Mouse (Mus musculus) midbrain, embryonic 16.5 days (tissue): Measurements from ENCODE around the gene Atp6v0e. TPM values are rescaled to one million over a fixed set of nuclear protein-coding genes. Genes with fewer than 3 reads are reported as not detected.

Experiments
- ATAC-seq: fragments of 200-750 bp; cut with Nextera tagmentation; 2 replicates; pipeline ENCODE4 v1.8.0; 2017; ENCODE audit warnings: moderate TSS enrichment
- H3K27ac ChIP-seq: fragments of 300-500 bp; sonication (generic); 2 replicates; pipeline ENCODE4 v1.5.1; 2014; ENCODE audit warnings: mild to moderate bottlenecking, low read length, mixed read lengths
- H3K27me3 ChIP-seq: fragments of 300-500 bp; sonication (generic); 2 replicates; pipeline ENCODE4 v1.6.1; 2014; ENCODE audit warnings: low read depth, low read length, mixed read lengths; ENCODE audit not compliant: control insufficient read depth, insufficient read depth
- H3K36me3 ChIP-seq: fragments of 300-500 bp; sonication (generic); 2 replicates; pipeline ENCODE4 v1.6.1; 2014; ENCODE audit warnings: mild to moderate bottlenecking, low read length, moderate library complexity, mixed read lengths; ENCODE audit not compliant: control insufficient read depth, insufficient read depth
- H3K4me1 ChIP-seq: fragments of 300-500 bp; sonication (generic); 2 replicates; pipeline ENCODE4 v1.6.1; 2014; ENCODE audit warnings: mild to moderate bottlenecking, low read length, mixed read lengths; ENCODE audit not compliant: control insufficient read depth, insufficient read depth
- H3K4me2 ChIP-seq: fragments of 300-500 bp; sonication (generic); 2 replicates; pipeline ENCODE4 v1.6.1; 2014; ENCODE audit warnings: mild to moderate bottlenecking, low read length, mixed read lengths
- H3K4me3 ChIP-seq: fragments of 300-500 bp; sonication (generic); 2 replicates; pipeline ENCODE4 v1.5.1; 2014; ENCODE audit warnings: low read depth, mild to moderate bottlenecking, low read length, moderate library complexity, mixed read lengths
- H3K9ac ChIP-seq: fragments of 300-500 bp; sonication (generic); 2 replicates; pipeline ENCODE4 v1.6.1; 2014; ENCODE audit warnings: low read depth, low read length, mixed read lengths
- H3K9me3 ChIP-seq: fragments of 300-500 bp; sonication (generic); replicated peaks from 2 replicates; pipeline ENCODE4 v1.6.1; 2014; ENCODE audit warnings: mild to moderate bottlenecking, low read length, mixed read lengths; ENCODE audit not compliant: control insufficient read depth, poor library complexity, severe bottlenecking
- WGBS: fragments of 180-500 bp; shearing (Covaris S2); extraction: QIAGEN DNeasy Blood & Tissue Kit; methylation state at CpG from one replicate; pipeline ENCODE4 v1.1.7; 2014; 5-methylcytosine and 5-hydroxymethylcytosine counted together
- polyA plus RNA-seq: library from polyadenylated mRNA; unstranded; fragments of >200 nt; fragmentation: Nextera tagmentation; extraction: Ambion mirVana; gene quantifications from 2 replicates; pipeline ENCODE4 v1.2.1, GENCODE M21; 2015

Atp6v0e gene
- polyA plus RNA-seq, 1 experiment from 2014 or later: 83.0 TPM

DNA sequence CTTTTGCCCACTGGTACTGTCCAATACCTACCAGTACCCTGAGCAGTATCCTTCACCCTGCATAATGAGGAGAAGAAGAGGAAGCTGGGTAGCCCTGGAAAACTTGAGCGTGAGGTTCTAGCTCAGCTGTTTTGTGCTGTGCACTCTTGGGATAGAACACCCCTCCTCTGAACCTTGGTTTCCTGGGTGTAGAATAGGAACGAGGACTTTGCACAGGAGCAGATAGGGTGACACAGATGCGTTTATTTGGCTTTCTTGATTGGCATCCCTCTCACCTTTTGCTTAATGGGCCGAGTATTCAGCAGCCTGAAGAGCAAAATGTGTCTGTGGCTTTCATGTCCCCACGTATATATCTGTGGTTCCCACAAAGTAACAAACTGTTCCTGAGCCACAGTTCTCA, 41.1 kb upstream of the Atp6v0e start:
- no peaks in the 10 kb centered on the region for H3K27me3 ChIP-seq
- H3K4me3 ChIP-seq: no peak overlapping the region
- H3K9ac ChIP-seq: no peak overlapping the region
- H3K4me2 ChIP-seq: no peak overlapping the region
- peaks cover 20% of the 10 kb centered on the region for H3K36me3 ChIP-seq
- no peaks in the 10 kb centered on the region for H3K9me3 ChIP-seq
- no peak overlapping the region for H3K27ac ChIP-seq
- no peak for ATAC-seq
- H3K4me1 ChIP-seq: no peaks in the 10 kb centered on the region
- 84% methylated on average over 5 of the region's 5 CpGs for WGBS

DNA sequence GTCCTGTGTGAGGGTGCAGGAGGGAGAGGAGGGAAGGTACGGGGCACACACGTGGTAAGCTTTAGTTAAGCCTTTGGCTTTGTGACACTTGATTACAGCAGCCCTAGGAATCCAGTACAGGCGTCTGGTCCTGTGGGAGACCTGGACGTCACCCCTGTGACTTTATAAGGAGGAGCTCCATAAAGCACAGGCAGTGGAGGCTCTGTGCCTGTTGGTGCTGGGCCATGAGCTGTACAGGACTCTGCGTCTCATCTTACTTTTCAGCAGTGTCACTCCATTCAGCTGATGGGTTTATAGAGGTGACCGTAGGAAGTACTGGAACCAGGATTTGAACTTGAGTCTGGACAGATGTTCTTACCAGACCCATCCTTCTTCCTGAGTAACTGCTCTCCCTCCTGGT, 39.0 kb upstream of the Atp6v0e start:
- H3K4me1 ChIP-seq: no peaks in the 10 kb centered on the region
- H3K27me3 ChIP-seq: no peaks in the 10 kb centered on the region
- H3K36me3 ChIP-seq: peaks cover 25% of the 10 kb centered on the region
- H3K4me2 ChIP-seq: no peak overlapping the region
- ATAC-seq: no peak
- H3K9me3 ChIP-seq: no peaks in the 10 kb centered on the region
- no peak overlapping the region for H3K4me3 ChIP-seq
- 95% methylated on average over 6 of the region's 6 CpGs for WGBS
- H3K9ac ChIP-seq: no peak overlapping the region
- H3K27ac ChIP-seq: no peak overlapping the region

DNA sequence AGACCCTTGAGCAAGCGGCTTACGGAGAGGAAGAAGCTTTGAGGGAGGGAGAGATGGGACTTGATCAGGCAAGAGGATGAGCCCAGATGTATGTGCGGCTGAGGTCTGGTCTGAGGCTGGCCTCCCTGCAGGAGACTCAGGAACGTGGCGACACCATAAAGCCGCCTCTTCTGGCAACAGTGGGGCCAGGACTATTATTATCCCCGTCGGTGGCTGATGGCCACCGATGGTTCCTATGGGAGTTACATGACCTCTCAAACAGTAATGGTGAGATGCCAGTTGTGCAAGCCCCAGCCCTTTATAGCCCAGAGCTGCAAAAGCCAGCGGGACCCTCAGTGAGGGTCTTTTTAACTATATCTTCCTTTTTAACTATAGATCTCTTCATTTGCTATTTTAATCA, 38.0 kb upstream of the Atp6v0e start:
- no peak overlapping the region for H3K4me2 ChIP-seq
- no peak overlapping the region for H3K4me3 ChIP-seq
- peaks cover 26% of the 10 kb centered on the region for H3K36me3 ChIP-seq
- H3K4me1 ChIP-seq: no peaks in the 10 kb centered on the region
- no peaks in the 10 kb centered on the region for H3K9me3 ChIP-seq
- H3K9ac ChIP-seq: no peak overlapping the region
- ATAC-seq: no peak
- 90% methylated on average over 10 of the region's 10 CpGs for WGBS
- H3K27ac ChIP-seq: no peak overlapping the region
- no peaks in the 10 kb centered on the region for H3K27me3 ChIP-seq

- H3K9ac ChIP-seq: no peak overlapping the region
- H3K27me3 ChIP-seq: no peaks in the 10 kb centered on the region
- H3K9me3 ChIP-seq: no peaks in the 10 kb centered on the region
- no peak overlapping the region for H3K27ac ChIP-seq
- no peak for ATAC-seq
- no peak overlapping the region for H3K4me2 ChIP-seq
- H3K4me3 ChIP-seq: no peak overlapping the region
- H3K36me3 ChIP-seq: peaks cover 31% of the 10 kb centered on the region
- 91% methylated on average over 2 of the region's 2 CpGs for WGBS
- no peaks in the 10 kb centered on the region for H3K4me1 ChIP-seq
Observed at GRCm38 (mm10) chr17:26625521-26626010, 37.5 kb upstream of the Atp6v0e start.

DNA sequence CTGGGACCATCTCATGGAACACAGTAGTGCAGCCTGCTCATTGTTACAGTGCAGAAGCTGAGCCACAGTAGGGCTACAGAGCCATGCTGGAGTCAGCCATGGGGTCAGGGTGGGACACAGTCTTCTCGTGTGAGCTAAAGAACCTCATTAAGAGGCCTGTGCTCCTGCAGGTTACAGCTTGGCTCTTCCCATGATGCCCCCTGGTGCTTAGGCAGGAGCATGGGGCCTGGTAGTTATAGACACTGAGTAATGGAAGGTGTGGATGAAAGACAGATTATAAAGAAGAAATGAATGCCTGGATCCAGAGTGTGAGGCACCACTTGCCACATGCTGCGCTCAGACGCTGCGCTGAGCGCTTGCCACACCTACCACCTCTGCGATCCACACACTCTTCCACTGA, 34.6 kb upstream of the Atp6v0e start:
- no peak for ATAC-seq
- no peak overlapping the region for H3K9ac ChIP-seq
- H3K4me3 ChIP-seq: no peak overlapping the region
- H3K9me3 ChIP-seq: no peaks in the 10 kb centered on the region
- no peak overlapping the region for H3K4me2 ChIP-seq
- no peaks in the 10 kb centered on the region for H3K4me1 ChIP-seq
- H3K36me3 ChIP-seq: peaks cover 35% of the 10 kb centered on the region
- 90% methylated on average over 6 of the region's 6 CpGs for WGBS
- H3K27me3 ChIP-seq: no peaks in the 10 kb centered on the region
- H3K27ac ChIP-seq: no peak overlapping the region

- Histone ChIP-seq H3K9ac (no peak overlapping the region), H3K27ac (no peak overlapping the region), H3K4me3 (no peak overlapping the region), H3K9me3 (no peaks in the 10 kb centered on the region), H3K36me3 (peaks cover 35% of the 10 kb centered on the region), H3K4me1 (no peaks in the 10 kb centered on the region), H3K4me2 (no peak overlapping the region), H3K27me3 (no peaks in the 10 kb centered on the region)
- ATAC-seq: no peak
- WGBS: 98% methylated on average over 3 of the region's 3 CpGs
Observed at GRCm38 (mm10) chr17:26628936-26629335, 34.1 kb upstream of the Atp6v0e start.

- Histone ChIP-seq H3K4me1 (no peaks in the 10 kb centered on the region), H3K27ac (no peak overlapping the region), H3K27me3 (no peaks in the 10 kb centered on the region), H3K36me3 (peaks cover 41% of the 10 kb centered on the region), H3K4me3 (no peak overlapping the region), H3K4me2 (no peak overlapping the region), H3K9me3 (no peaks in the 10 kb centered on the region), H3K9ac (no peak overlapping the region)
- ATAC-seq: no peak
- 92% methylated on average over 8 of the region's 8 CpGs for WGBS
Observed at GRCm38 (mm10) chr17:26631811-26632327, 31.2 kb upstream of the Atp6v0e start.

GRCm38 (mm10) chr17:26633186-26633585, 29.8 kb upstream of the Atp6v0e start:
- no peak overlapping the region for H3K4me2 ChIP-seq
- H3K36me3 ChIP-seq: peaks cover 37% of the 10 kb centered on the region
- H3K4me3 ChIP-seq: no peak overlapping the region
- H3K9me3 ChIP-seq: no peaks in the 10 kb centered on the region
- H3K27ac ChIP-seq: no peak overlapping the region
- H3K9ac ChIP-seq: no peak overlapping the region
- ATAC-seq: no peak
- H3K27me3 ChIP-seq: no peaks in the 10 kb centered on the region
- WGBS: 96% methylated on average over 9 of the region's 9 CpGs
- H3K4me1 ChIP-seq: no peaks in the 10 kb centered on the region

DNA sequence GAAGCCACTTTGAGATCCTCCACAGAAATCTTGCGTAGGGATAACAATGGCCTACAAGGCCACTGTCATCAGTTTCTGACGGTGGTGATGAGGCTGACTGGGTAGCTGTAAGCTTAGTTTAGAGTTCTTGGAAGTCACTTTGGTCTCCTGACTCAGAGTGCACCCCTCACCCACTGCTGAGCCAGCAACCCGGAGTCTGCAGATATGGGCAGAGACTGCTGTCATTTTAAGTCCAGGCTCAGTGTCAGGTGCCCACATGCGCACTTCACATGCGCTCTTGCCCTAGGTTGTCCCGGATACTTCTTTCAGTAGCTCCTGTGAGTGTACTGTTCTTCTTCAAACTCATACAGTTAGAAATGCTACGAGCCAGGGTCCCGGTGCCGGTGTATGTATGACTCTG, 29.1 kb upstream of the Atp6v0e start:
- H3K9me3 ChIP-seq: no peaks in the 10 kb centered on the region
- H3K4me3 ChIP-seq: no peak overlapping the region
- no peak for ATAC-seq
- no peak overlapping the region for H3K4me2 ChIP-seq
- no peaks in the 10 kb centered on the region for H3K4me1 ChIP-seq
- H3K36me3 ChIP-seq: peaks cover 38% of the 10 kb centered on the region
- H3K9ac ChIP-seq: no peak overlapping the region
- 94% methylated on average over 9 of the region's 9 CpGs for WGBS
- no peak overlapping the region for H3K27ac ChIP-seq
- H3K27me3 ChIP-seq: no peaks in the 10 kb centered on the region
